Mouse (Mus musculus) myocyte (in vitro differentiated cells): ENCODE measurements around the gene Ttll13. TPM values are rescaled to one million over a fixed set of nuclear protein-coding genes. Genes with fewer than 3 reads are reported as not detected.

Experiments used
- H3K27me3 ChIP-seq: one replicate; pipeline ENCODE4 v1.6.1; 2011; ENCODE audit not compliant: control insufficient read depth, insufficient read depth, insufficient read length
- H3K36me3 ChIP-seq: one replicate; pipeline ENCODE4 v1.6.1; 2011; ENCODE audit not compliant: control insufficient read depth, insufficient read depth
- H3K4me2 ChIP-seq: one replicate; pipeline ENCODE4 v1.6.1; 2011; ENCODE audit warnings: low read depth, control low read depth
- H3K4me3 ChIP-seq: one replicate; pipeline ENCODE4 v1.5.1; 2011; ENCODE audit warnings: mild to moderate bottlenecking, control low read depth, moderate library complexity
- H3K79me2 ChIP-seq: one replicate; pipeline ENCODE4 v1.6.1; 2011; ENCODE audit not compliant: control insufficient read depth, insufficient read depth
- H3ac ChIP-seq: one replicate; pipeline ENCODE4 v1.6.1; 2011; ENCODE audit not compliant: control insufficient read depth, insufficient read length
- CEBPB ChIP-seq: IDR thresholded peaks from 2 replicates; pipeline ENCODE4 v1.6.1; 2011; ENCODE audit warnings: mild to moderate bottlenecking, moderate library complexity; ENCODE audit not compliant: poor library complexity, insufficient read depth, severe bottlenecking
- E2F4 ChIP-seq: IDR thresholded peaks from one replicate; pipeline ENCODE4 v1.6.1; 2011; ENCODE audit warnings: mild to moderate bottlenecking, control low read depth, moderate library complexity; ENCODE audit not compliant: insufficient read depth
- MAX ChIP-seq: IDR thresholded peaks from one replicate; pipeline ENCODE4 v1.6.1; 2011; ENCODE audit warnings: low read depth, mild to moderate bottlenecking, control low read depth
- MYOD1 ChIP-seq, 3 experiments: IDR thresholded peaks; one replicate each; pipeline ENCODE4 v1.6.1; 2011; ENCODE audit warnings: control low read depth in 2 of 3, low read depth in 2 of 3, mild to moderate bottlenecking in 2 of 3, moderate library complexity in 1 of 3; ENCODE audit not compliant: insufficient read length in 2 of 3, control insufficient read depth in 1 of 3
- MYOG ChIP-seq, 3 experiments: IDR thresholded peaks; one replicate each; pipeline ENCODE4 v1.6.1; 2011; ENCODE audit warnings: control low read depth in 2 of 3, low read depth in 2 of 3, mild to moderate bottlenecking in 2 of 3; ENCODE audit not compliant: insufficient read length in 2 of 3, control insufficient read depth in 1 of 3, insufficient read depth in 1 of 3
- POLR2A ChIP-seq: IDR thresholded peaks from one replicate; pipeline ENCODE4 v1.6.1; 2011; ENCODE audit warnings: low read depth, mild to moderate bottlenecking, control low read depth, moderate library complexity; ENCODE audit not compliant: insufficient read length
- POLR2AphosphoS2 ChIP-seq: IDR thresholded peaks from one replicate; pipeline ENCODE4 v1.6.1; 2011; ENCODE audit warnings: low read depth, control low read depth; ENCODE audit not compliant: insufficient read length
- REST ChIP-seq: IDR thresholded peaks from one replicate; pipeline ENCODE4 v1.6.1; 2011; ENCODE audit warnings: mild to moderate bottlenecking, control low read depth, moderate library complexity; ENCODE audit not compliant: insufficient read depth, insufficient read length
- SRF ChIP-seq: IDR thresholded peaks from one replicate; pipeline ENCODE4 v1.6.1; 2011; ENCODE audit warnings: low read depth; ENCODE audit not compliant: control insufficient read depth, insufficient read length
- TCF12 ChIP-seq: IDR thresholded peaks from one replicate; pipeline ENCODE4 v1.6.1; 2011; ENCODE audit warnings: mild to moderate bottlenecking, control low read depth; ENCODE audit not compliant: poor library complexity, insufficient read depth, severe bottlenecking
- TCF3 ChIP-seq: IDR thresholded peaks from one replicate; pipeline ENCODE4 v1.6.1; 2011; ENCODE audit warnings: low read depth, control low read depth; ENCODE audit not compliant: insufficient read length
- USF1 ChIP-seq: IDR thresholded peaks from one replicate; pipeline ENCODE4 v1.6.1; 2011; ENCODE audit warnings: low read depth, mild to moderate bottlenecking, control low read depth, moderate library complexity
- polyA plus RNA-seq: library from polyadenylated mRNA; unstranded; fragments of >200 nt; fragmentation: generic; extraction: Trizol; gene quantifications from one replicate; pipeline ENCODE4 v1.2.1, GENCODE M21; 2012; ENCODE audit warnings: missing spikeins

The Ttll13 gene
- polyA plus RNA-seq, 1 experiment = 0.24 TPM

DNA sequence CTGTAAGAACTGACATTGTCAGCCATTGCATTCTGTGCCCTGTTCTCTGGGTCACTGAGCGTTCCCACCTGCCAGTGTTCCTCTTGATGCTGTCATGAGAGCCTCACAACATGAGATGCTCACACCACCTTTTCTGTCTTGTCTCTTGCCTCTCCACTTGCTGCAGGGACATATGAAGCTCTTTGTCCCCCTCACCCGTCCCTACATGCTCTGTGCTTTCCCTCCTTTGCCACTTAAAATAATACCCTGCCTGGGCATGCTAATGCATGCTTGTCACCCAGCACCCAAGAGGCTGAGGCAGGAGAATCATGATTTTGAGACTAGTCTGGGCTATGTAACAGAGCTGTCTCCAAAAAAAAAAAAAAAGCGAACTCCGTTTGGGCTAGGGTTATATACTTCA is 35.2 kb upstream of the Ttll13 start:
- H3K36me3 ChIP-seq = no peaks in the 10 kb centered on the region
- H3K4me2 ChIP-seq = no peak overlapping the region
- TF ChIP-seq POLR2AphosphoS2 (no peak), POLR2A (no peak), CEBPB (no peak), REST (no peak), MYOG (IDR thresholded peaks at IDR 0.05; ENCODE audit: control insufficient read depth in 1 of 3, insufficient read depth in 1 of 3, insufficient read length in 2 of 3, low read depth in 2 of 3) (no peak), E2F4 (no peak), TCF12 (no peak)
- H3K79me2 ChIP-seq = peaks cover 54% of the 10 kb centered on the region
- no peak overlapping the region for H3ac ChIP-seq
- H3K27me3 ChIP-seq = no peaks in the 10 kb centered on the region
- H3K4me3 ChIP-seq = no peak overlapping the region

GRCm38 (mm10) chr7:80213604-80214003 is 32.6 kb upstream of the Ttll13 start:
- Histone ChIP-seq H3ac (no peak overlapping the region), H3K36me3 (peaks cover 7% of the 10 kb centered on the region), H3K4me2 (no peak overlapping the region), H3K4me3 (no peak overlapping the region), H3K27me3 (no peaks in the 10 kb centered on the region), H3K79me2 (peaks cover 27% of the 10 kb centered on the region)
- TF ChIP-seq REST (no peak), USF1 (no peak), POLR2AphosphoS2 (no peak), SRF (no peak), TCF12 (no peak), CEBPB (no peak), MAX (no peak), MYOD1 (IDR thresholded peaks at IDR 0.05; ENCODE audit: control insufficient read depth in 1 of 3, insufficient read length in 2 of 3, low read depth in 2 of 3) (no peak), MYOG (IDR thresholded peaks at IDR 0.05; ENCODE audit: control insufficient read depth in 1 of 3, insufficient read depth in 1 of 3, insufficient read length in 2 of 3, low read depth in 2 of 3) (no peak), POLR2A (no peak)

DNA sequence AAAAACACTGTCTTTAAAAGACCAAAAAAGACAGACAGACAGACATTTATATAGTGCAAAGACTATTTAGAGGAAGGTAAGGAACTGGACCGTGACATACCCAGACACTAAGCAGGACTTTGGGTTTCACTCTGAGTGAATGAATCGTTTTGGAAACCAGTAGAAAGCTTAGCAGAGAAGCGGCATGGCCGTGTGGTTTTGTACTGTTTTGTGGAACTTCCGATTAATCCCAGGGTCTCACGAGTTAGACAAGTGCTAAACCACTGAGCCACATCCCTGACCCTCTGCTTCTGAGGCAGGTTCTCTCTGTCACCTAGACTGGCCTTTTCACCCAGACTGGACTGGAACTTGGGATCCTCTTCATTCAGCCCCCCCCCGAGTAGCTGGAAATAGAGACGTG is 31.7 kb upstream of the Ttll13 start:
- Histone ChIP-seq H3K4me3 (no peak overlapping the region), H3K79me2 (peaks cover 19% of the 10 kb centered on the region), H3ac (no peak overlapping the region), H3K4me2 (no peak overlapping the region), H3K27me3 (no peaks in the 10 kb centered on the region), H3K36me3 (peaks cover 13% of the 10 kb centered on the region)
- no peak for TF ChIP-seq MYOG (IDR thresholded peaks at IDR 0.05; ENCODE audit: control insufficient read depth in 1 of 3, insufficient read depth in 1 of 3, insufficient read length in 2 of 3, low read depth in 2 of 3)
- no peak for TF ChIP-seq USF1
- no peak for TF ChIP-seq REST
- TF ChIP-seq MYOD1 (IDR thresholded peaks at IDR 0.05; ENCODE audit: control insufficient read depth in 1 of 3, insufficient read length in 2 of 3, low read depth in 2 of 3) = no peak
- no peak for TF ChIP-seq MAX
- no peak for TF ChIP-seq TCF3
- TF ChIP-seq CEBPB = no peak
- TF ChIP-seq TCF12 = no peak
- TF ChIP-seq POLR2A = no peak
- no peak for TF ChIP-seq E2F4
- TF ChIP-seq POLR2AphosphoS2 = no peak

GRCm38 (mm10) chr7:80215398-80215797 is 30.8 kb upstream of the Ttll13 start:
- Histone ChIP-seq H3K36me3 (peaks cover 15% of the 10 kb centered on the region), H3K27me3 (no peaks in the 10 kb centered on the region), H3K4me3 (no peak overlapping the region), H3K79me2 (peaks cover 11% of the 10 kb centered on the region), H3ac (no peak overlapping the region), H3K4me2 (no peak overlapping the region)
- TF ChIP-seq SRF = no peak
- TF ChIP-seq MYOD1 (IDR thresholded peaks at IDR 0.05; ENCODE audit: control insufficient read depth in 1 of 3, insufficient read length in 2 of 3, low read depth in 2 of 3) = no peak
- TF ChIP-seq MAX = no peak
- no peak for TF ChIP-seq TCF12

- no peak for TF ChIP-seq USF1
- TF ChIP-seq MAX = no peak
- TF ChIP-seq MYOD1 (IDR thresholded peaks at IDR 0.05; ENCODE audit: control insufficient read depth in 1 of 3, insufficient read length in 2 of 3, low read depth in 2 of 3) = no peak
- no peak for TF ChIP-seq E2F4
- TF ChIP-seq TCF3 = no peak
- TF ChIP-seq SRF = no peak
- no peak for TF ChIP-seq POLR2A
- TF ChIP-seq POLR2AphosphoS2 = no peak
- TF ChIP-seq CEBPB = no peak
- TF ChIP-seq REST = no peak
- TF ChIP-seq MYOG (IDR thresholded peaks at IDR 0.05; ENCODE audit: control insufficient read depth in 1 of 3, insufficient read depth in 1 of 3, insufficient read length in 2 of 3, low read depth in 2 of 3) = no peak
- no peak for TF ChIP-seq TCF12
- Histone ChIP-seq H3K4me2 (no peak overlapping the region), H3ac (no peak overlapping the region), H3K27me3 (no peaks in the 10 kb centered on the region), H3K36me3 (peaks cover 15% of the 10 kb centered on the region), H3K4me3 (no peak overlapping the region), H3K79me2 (peaks cover 3% of the 10 kb centered on the region)
Measured at GRCm38 (mm10) chr7:80216566-80216965, 29.6 kb upstream of the Ttll13 start.
